Mouse (Mus musculus) midbrain, postnatal 0 days (tissue): ENCODE data around the gene Calcoco1. TPM values are rescaled to one million over a fixed set of nuclear protein-coding genes. Genes with fewer than 3 reads are reported as not detected.
A peak's percentile ranks its signal among the peaks of the same experiment; 100 is the strongest.

ENCODE experiments used
- ATAC-seq: fragments of 200-750 bp; cut with Nextera tagmentation; 2 replicates; pipeline ENCODE4 v1.8.0; 2017; ENCODE audit warnings: moderate number of reproducible peaks, mild to moderate bottlenecking, moderate TSS enrichment, moderate library complexity; ENCODE audit not compliant: low FRiP score
- DNase-seq: peaks from one replicate; pipeline ENCODE4 v3.0.0-alpha.2; 2015; ENCODE audit warnings: low spot score
- H3K27ac ChIP-seq: fragments of 300-500 bp; sonication (generic); 2 replicates; pipeline ENCODE4 v1.5.1; 2014; ENCODE audit warnings: low read depth, mild to moderate bottlenecking, low read length, mixed read lengths
- H3K27me3 ChIP-seq: fragments of 300-500 bp; sonication (generic); 2 replicates; pipeline ENCODE4 v1.6.1; 2014; ENCODE audit warnings: low read length, control low read depth, mixed read lengths; ENCODE audit not compliant: insufficient read depth
- H3K36me3 ChIP-seq: fragments of 300-500 bp; sonication (generic); 2 replicates; pipeline ENCODE4 v1.6.1; 2014; ENCODE audit warnings: low read length, control low read depth, mixed read lengths; ENCODE audit not compliant: insufficient read depth
- H3K4me1 ChIP-seq: fragments of 300-500 bp; sonication (generic); 2 replicates; pipeline ENCODE4 v1.6.1; 2014; ENCODE audit warnings: mild to moderate bottlenecking, control low read depth, antibody characterized with exemption, low read length, mixed read lengths; ENCODE audit not compliant: insufficient read depth
- H3K4me2 ChIP-seq: fragments of 300-500 bp; sonication (generic); 2 replicates; pipeline ENCODE4 v1.6.1; 2014; ENCODE audit warnings: low read depth, mild to moderate bottlenecking, low read length, mixed read lengths; ENCODE audit not compliant: poor library complexity, severe bottlenecking
- H3K4me3 ChIP-seq: fragments of 300-500 bp; sonication (generic); 2 replicates; pipeline ENCODE4 v1.5.1; 2014; ENCODE audit warnings: low read depth, mild to moderate bottlenecking, low read length, moderate library complexity
- H3K9ac ChIP-seq: fragments of 300-500 bp; sonication (generic); replicated peaks from 2 replicates; pipeline ENCODE4 v1.6.1; 2014; ENCODE audit warnings: mild to moderate bottlenecking, low read length, moderate library complexity, mixed read lengths; ENCODE audit not compliant: poor library complexity, severe bottlenecking
- H3K9me3 ChIP-seq: fragments of 300-500 bp; sonication (generic); 2 replicates; pipeline ENCODE4 v1.6.1; 2016; ENCODE audit warnings: low read length, control low read depth
- CTCF ChIP-seq: IDR thresholded peaks from 2 replicates; pipeline ENCODE4 v1.5.1; 2016; ENCODE audit warnings: antibody characterized with exemption, mild to moderate bottlenecking
- WGBS: fragments of 180-500 bp; shearing (Covaris S2); extraction: QIAGEN DNeasy Blood & Tissue Kit; methylation state at CpG from one replicate; pipeline ENCODE4 v1.1.7; 2014; 5-methylcytosine and 5-hydroxymethylcytosine counted together
- polyA plus RNA-seq: library from polyadenylated mRNA; unstranded; fragments of >200 nt; fragmentation: Nextera tagmentation; extraction: Ambion mirVana; gene quantifications from 2 replicates; pipeline ENCODE4 v1.2.1, GENCODE M21; 2015
- total RNA-seq: library from RNA; depleted of rRNA; stranded (reverse); fragments of >200 nt; gene quantifications from 2 replicates; pipeline ENCODE4 v1.2.3, GENCODE M21; 2014

The Calcoco1 gene
- total and polyA plus RNA-seq, 2 experiments from 2014 or later: 27.2 to 34.4 TPM

- TF ChIP-seq CTCF: no peak
- H3K36me3 ChIP-seq: no peaks in the 10 kb centered on the region
- 81% methylated on average over 2 of the region's 2 CpGs for WGBS
- H3K9me3 ChIP-seq: no peaks in the 10 kb centered on the region
- DNase-seq: no peak
- no peak overlapping the region for H3K9ac ChIP-seq
- H3K27ac ChIP-seq: no peak overlapping the region
- no peak overlapping the region for H3K4me3 ChIP-seq
- H3K27me3 ChIP-seq: no peaks in the 10 kb centered on the region
- H3K4me1 ChIP-seq: no peaks in the 10 kb centered on the region
- no peak for ATAC-seq
- no peak overlapping the region for H3K4me2 ChIP-seq
These were observed 6.0 kb upstream of the Calcoco1 start for GRCm38 (mm10) chr15:102727951-102728350.

DNA sequence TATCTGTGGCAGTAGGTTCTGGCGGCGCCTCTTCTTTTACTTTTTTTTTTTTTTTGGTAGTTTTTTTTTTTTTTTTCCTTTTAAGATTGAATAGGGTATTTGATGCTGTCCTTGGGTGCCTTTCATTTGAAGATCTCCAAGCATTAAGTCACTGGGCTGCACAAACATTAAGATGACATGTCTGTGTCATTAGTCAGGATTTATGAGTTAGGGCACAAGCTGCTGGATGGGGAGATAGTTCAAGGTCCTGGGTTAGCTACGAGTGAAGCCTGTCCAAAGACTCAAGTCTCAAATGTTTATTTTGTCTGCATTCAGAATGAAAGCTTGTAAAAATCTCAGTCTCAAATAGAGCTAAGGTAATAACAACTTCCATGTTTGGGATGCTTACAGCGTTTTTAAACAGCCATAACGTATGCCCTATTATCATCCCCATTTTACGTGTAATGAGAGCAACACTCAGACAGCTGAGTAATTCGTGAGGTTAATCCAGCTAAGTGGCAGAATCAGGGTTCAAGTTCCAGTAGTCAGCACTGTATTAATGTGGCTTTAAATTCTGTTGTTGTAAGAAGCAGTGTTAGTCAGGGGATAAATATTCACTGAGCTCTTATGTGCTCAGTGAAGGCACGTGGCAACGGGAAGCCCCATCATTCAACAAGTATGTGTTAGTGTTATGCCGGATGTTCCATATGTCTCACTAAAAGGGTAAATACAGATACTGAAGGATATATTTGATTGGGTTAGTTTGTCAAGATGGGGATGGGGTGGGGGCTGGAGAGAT lies 1.6 kb upstream of the Calcoco1 start:
- no peak for TF ChIP-seq CTCF
- ATAC-seq: no peak

DNA sequence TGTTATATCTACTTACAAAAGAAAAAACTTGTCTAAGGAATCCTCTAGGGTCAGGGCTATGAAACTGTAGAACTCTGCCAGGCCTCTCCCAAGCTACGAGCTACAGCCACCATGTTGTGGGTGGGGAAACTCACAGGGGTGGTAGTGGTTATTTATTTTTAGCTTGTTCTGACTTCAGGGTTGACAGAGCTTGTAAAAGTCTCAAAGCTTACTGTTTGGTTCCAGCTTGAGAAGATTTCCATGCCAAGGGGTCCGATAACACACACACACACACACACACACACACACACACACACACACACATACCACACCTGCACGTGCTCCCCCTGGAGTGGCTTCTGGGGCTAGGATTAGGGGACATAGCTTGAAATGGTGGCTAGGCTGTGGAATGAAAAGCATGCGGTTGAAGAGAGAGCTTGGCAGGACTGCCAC lies 538 bp upstream of the Calcoco1 start:
- no peaks in the 10 kb centered on the region for H3K27me3 ChIP-seq
- H3K4me2 ChIP-seq: peak overlapping the region; percentile 61
- ATAC-seq: no peak; the same call in 1 of the 2 replicates
- no peak overlapping the region for H3K27ac ChIP-seq
- H3K9me3 ChIP-seq: no peaks in the 10 kb centered on the region
- WGBS: 28% methylated on average over 4 of the region's 4 CpGs
- no peak for TF ChIP-seq CTCF
- H3K4me1 ChIP-seq: no peaks in the 10 kb centered on the region; the same call in 1 of the 2 replicates
- no peak for DNase-seq
- no peak overlapping the region for H3K9ac ChIP-seq
- peaks cover 8% of the 10 kb centered on the region for H3K36me3 ChIP-seq
- peak overlapping the region; percentile 72 for H3K4me3 ChIP-seq

More for the DNA sequence above, 1.6 kb upstream of the Calcoco1 start:
- Histone ChIP-seq H3K27me3 (no peaks in the 10 kb centered on the region), H3K27ac (no peak overlapping the region), H3K9me3 (no peaks in the 10 kb centered on the region), H3K4me3 (no peak overlapping the region), H3K9ac (no peak overlapping the region), H3K36me3 (no peaks in the 10 kb centered on the region), H3K4me2 (no peak overlapping the region), H3K4me1 (no peaks in the 10 kb centered on the region; the same call in 1 of the 2 replicates)
- DNase-seq: no peak
- 85% methylated on average over 10 of the region's 10 CpGs for WGBS

DNA sequence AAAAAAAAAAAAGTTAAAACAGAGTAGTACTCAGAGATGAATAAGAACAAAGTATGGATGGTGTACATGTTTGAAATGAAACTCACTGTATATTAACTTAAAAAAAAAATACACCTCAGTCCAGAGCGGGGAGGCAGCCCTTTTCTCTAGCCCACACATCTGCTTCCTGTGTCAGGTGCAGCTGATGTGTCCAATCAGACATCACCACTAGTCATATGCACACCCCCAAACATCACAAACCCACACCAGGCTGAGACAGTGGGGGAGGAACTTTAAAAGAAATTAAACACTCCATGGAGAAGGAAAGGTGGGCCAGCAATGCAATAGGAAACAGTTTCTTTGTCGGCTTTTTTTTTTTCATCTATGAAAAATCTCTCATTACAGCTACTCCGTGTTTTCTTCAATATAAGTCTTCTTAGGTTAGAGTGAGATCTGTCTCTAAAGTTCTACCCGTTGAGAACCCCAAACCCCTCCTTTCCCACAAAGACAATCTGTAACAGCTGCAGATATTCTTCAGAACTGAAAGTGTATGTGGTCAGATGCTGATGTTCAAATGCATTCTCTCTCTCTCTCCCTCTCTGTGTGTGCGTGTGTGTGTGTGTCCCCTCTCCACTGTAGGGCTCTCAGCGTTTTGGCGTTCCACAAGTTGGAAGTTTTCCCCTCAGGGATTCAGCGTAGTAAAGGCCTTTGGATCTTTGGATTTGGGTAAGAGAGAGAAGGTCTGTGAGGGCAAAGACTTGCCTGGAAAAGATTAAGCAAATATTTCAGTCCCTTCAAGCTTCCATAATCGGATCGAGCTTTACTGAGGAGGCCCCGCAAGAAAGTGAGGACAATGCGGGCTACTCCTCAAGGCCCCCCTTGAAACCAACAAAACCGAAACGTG lies 721 bp downstream of the Calcoco1 start:
- TF ChIP-seq CTCF: no peak
- Histone ChIP-seq H3K9me3 (no peaks in the 10 kb centered on the region), H3K27ac (no peak overlapping the region; the same call in 1 of the 2 replicates), H3K4me3 (peak overlapping the region; percentile 72), H3K9ac (peak overlapping the region; percentile 56), H3K27me3 (no peaks in the 10 kb centered on the region), H3K4me2 (peak overlapping the region; percentile 61), H3K4me1 (no peaks in the 10 kb centered on the region; the same call in 1 of the 2 replicates), H3K36me3 (peaks cover 19% of the 10 kb centered on the region)
- ATAC-seq (no peak; the same call in 1 of the 2 replicates), DNase-seq (no peak)
- 19% methylated on average over 14 of the region's 14 CpGs for WGBS

GRCm38 (mm10) chr15:102716132-102716531 lies 5.8 kb downstream of the Calcoco1 start:
- 68% methylated on average over 12 of the region's 12 CpGs for WGBS

More at GRCm38 (mm10) chr15:102716132-102716531, 5.8 kb downstream of the Calcoco1 start:
- no peak overlapping the region for H3K4me3 ChIP-seq
- no peak overlapping the region for H3K27ac ChIP-seq
- no peak overlapping the region for H3K9ac ChIP-seq
- no peak overlapping the region for H3K4me2 ChIP-seq
- peaks cover 58% of the 10 kb centered on the region for H3K36me3 ChIP-seq
- H3K4me1 ChIP-seq: no peaks in the 10 kb centered on the region
- no peaks in the 10 kb centered on the region for H3K9me3 ChIP-seq
- H3K27me3 ChIP-seq: no peaks in the 10 kb centered on the region
- no peak for TF ChIP-seq CTCF
- ATAC-seq: no peak
- no peak for DNase-seq
